Mouse (Mus musculus): ENCODE data around the gene Hdac11.

The Hdac11 gene

DNA sequence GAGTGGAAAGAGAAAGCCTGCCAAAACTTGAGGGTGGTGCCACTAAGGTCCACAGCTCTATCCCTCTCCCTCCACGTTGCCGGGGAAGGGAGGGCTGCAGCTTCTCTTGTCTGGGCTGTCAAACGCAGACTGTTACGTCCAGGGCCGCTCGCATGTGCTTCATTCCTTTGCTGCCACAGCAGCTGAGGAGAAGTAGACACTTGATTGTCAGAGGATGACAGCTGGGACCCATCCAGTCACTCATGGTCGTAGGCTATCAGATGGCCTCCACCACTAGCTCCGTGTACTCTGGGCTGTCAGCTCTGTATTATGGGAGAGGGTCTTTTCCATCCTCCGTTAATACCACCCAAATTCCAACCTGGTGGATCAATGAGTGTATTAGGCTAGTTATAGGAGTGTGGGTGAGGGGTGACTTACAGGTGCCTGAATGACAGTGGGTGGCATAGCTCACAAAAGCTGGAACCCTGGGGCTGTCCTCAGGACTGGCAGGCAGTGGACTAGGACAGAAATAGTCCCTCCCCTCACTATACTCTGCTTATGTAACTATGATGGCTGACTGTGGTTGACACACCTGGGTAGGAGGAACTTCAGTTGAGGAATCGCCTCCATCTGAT is 19.0 kb upstream of the Hdac11 start:
- no peak for DNase-seq (ENCODE audit: low spot score)

DNA sequence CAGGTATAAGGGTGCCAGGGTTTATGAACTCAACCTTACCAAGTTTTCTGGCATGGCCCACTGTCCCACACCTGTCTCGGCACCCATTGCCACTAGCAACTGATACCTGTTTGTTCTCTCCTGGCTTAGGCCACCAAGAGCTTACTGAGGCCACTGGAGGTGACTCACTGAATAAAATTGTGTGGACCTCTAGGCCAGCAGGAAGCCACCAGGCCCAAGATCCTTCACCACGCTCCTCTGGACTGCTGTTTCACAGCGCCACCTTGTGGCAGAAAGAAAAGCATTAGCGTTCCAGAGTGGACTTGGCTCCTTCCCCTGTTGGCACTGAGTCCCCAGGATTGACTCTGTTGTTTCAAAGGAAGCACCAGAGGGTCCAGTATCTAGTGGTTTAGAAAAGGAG is 16.6 kb upstream of the Hdac11 start:
- DNase-seq (ENCODE audit: low spot score), result peak; percentile 86

- no peak for DNase-seq (ENCODE audit: low spot score)
Measured at GRCm38 (mm10) chr6:91145056-91145455, 11.4 kb upstream of the Hdac11 start.

GRCm38 (mm10) chr6:91145572-91145971 is 10.9 kb upstream of the Hdac11 start:
- no peak for DNase-seq (ENCODE audit: low spot score)

DNA sequence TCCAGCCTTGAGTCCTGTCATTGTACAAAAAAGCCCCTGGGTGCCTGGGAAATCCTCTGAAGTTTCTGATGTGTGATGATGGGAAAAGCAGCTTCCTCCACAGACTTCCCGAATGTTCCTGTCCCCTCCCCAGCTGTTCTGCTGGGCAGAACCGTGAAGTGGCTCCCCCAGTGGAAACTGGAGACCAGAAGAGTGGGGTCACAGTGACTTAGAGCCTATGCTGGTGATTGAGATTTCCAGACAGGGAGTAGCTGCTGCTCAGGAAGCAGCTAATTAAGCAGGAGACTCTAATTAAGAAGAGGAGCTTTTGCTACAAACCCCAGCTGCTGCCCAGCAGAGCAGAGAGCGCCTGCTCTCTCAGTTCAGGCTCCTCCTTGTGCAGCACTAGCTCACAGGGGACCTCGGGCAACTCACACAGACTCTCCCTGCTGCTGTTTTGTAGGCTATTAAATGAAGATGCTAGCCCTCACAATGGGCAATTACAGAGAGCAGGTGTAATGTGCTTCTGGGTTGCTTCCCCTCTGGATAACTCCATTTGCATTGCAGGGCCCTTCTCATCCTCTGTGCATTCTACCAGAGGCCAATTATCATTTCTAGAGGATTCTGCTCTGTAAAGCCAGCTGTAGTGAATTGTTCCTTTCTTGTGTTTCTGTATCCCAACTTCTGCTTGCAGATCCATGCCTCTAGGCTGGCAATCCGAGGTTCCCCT is 9.9 kb upstream of the Hdac11 start:
- peak; percentile 63 for DNase-seq (ENCODE audit: low spot score)

DNA sequence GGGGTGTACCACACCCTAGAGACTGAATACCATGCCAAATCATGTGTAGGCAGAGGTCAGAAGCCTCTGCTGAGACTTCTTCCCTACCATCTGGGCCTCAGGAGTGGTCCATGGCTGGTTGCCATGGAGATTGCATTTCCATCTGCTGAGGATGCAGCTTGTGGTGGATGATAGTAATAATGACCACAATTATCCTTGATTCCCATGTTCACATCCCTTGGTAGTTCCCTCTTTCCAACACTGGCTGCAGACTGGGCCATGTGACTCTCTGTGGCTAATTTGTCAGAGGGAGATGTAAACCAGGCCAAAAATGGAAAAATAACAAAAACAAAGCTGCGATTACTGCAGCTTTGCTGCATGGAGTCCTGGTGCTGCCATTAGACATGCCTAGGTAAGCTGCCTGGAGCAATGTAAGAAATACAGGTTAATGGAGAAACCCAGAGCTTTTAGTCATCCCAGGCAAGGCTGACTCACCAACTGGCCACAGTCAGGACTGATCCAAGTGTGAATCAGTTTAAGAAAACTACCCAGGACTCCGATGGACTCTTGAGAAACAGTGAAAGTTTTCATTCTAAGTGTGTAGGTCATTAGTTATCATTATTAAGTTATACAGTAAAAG is 9.2 kb upstream of the Hdac11 start:
- DNase-seq (ENCODE audit: low spot score), result peak; percentile 70

GRCm38 (mm10) chr6:91152892-91153548 is 3.4 kb upstream of the Hdac11 start:
- no peak for DNase-seq (ENCODE audit: low spot score)

GRCm38 (mm10) chr6:91153549-91154064 is 2.9 kb upstream of the Hdac11 start:
- DNase-seq (ENCODE audit: low spot score), result peak; percentile 71

GRCm38 (mm10) chr6:91154685-91155084 is 1.8 kb upstream of the Hdac11 start:
- DNase-seq (ENCODE audit: low spot score), result no peak

DNA sequence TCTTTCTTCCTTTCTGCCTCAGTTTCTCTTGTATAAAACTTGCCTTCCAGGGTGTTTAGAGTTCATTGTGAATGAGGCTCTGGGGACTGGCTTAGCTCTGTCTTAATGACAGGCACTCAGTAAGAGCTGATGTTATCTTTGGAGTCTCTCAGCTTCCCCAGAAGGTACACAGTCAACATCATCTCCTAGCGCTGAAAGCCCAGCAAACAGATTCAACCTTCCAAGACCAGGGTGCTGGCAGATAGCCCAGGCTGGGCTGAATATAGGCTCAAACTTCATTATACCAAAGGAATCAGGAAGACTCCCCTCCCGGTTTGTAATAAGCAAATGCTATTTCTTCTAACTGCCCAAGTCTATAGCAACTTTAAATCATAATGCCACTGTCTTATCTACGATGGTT is 1.2 kb upstream of the Hdac11 start:
- no peak for DNase-seq (ENCODE audit: low spot score)

GRCm38 (mm10) chr6:91156062-91156461 is 403 bp upstream of the Hdac11 start:
- peak; percentile 42 for DNase-seq (ENCODE audit: low spot score)

DNA sequence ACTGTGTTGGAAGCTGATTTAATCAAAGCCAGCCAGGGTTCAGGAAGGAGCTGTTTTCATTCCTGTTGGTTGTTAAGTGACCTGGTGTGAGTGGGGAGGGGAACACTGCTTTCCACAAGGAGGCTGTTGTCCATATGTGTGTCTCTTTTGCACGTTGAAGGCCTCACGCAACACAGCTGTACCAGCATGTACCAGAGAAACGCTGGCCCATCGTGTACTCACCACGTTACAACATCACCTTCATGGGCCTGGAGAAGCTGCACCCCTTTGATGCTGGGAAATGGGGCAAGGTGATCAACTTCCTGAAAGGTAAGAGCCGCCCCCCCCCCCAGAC is 739 bp downstream of the Hdac11 start:
- DNase-seq (ENCODE audit: low spot score), result no peak

DNA sequence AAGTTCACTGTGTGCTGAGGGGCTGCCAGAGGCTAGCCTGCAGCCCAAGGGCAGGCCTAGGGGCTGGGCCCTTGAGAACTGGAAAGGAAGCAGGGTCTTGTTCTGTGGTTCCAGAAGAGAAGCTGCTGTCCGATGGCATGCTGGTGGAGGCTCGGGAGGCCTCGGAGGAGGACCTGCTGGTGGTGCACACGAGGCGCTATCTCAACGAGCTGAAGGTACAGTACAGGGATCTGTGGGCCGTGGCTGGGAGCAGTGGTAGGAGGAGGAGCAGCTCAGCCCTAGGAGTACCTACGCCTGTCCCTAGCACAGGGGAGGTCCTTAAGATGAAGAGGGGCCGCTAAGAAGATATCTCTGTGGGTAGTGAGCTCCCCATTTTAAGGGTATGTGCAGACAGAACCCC is 2.6 kb downstream of the Hdac11 start:
- DNase-seq (ENCODE audit: low spot score), result no peak

DNA sequence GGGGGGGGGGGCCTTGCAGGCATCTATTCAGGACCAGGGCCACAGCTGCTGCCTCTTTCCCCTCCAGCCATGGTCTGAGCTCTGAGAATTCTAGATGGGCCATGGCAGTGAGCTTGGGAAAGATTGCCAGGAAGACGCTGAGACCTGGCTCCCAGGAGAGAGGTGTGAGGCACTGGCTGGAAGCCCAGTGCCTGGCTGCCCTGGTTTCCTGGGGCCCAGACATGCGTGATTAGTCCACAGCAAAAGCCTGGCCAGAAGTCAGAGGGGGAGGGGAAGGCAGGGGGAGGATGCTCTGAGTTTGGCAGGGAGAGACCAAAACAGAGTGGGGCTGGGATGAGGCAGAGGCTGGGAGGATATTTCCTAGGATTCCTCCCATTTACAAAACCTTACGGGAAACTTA is 3.9 kb downstream of the Hdac11 start:
- DNase-seq (ENCODE audit: low spot score), result peak; percentile 48

- DNase-seq (ENCODE audit: low spot score), result no peak
Measured at GRCm38 (mm10) chr6:91160976-91161375, 4.5 kb downstream of the Hdac11 start.

- no peak for DNase-seq (ENCODE audit: low spot score)
Measured at GRCm38 (mm10) chr6:91161506-91162235, 5.2 kb downstream of the Hdac11 start.

DNA sequence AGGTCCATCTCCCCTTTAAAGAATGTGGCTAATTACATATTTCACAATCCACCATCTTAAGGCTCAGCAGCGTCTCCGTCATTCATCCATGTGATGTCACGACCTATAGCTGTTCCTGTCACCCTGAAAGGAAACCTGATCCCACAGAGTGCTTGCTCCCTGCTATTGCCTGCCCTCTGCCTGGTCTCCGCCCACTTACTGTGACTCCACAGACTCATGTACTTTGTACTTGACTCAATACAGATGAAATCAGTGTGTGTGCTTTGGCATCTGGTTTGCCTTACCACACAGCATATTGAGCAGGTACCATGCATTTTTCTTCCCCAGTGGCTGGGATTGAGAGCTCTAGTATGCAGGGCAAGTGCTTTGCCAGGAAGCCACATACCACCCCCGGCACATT is 5.8 kb downstream of the Hdac11 start:
- DNase-seq (ENCODE audit: low spot score), result no peak

DNA sequence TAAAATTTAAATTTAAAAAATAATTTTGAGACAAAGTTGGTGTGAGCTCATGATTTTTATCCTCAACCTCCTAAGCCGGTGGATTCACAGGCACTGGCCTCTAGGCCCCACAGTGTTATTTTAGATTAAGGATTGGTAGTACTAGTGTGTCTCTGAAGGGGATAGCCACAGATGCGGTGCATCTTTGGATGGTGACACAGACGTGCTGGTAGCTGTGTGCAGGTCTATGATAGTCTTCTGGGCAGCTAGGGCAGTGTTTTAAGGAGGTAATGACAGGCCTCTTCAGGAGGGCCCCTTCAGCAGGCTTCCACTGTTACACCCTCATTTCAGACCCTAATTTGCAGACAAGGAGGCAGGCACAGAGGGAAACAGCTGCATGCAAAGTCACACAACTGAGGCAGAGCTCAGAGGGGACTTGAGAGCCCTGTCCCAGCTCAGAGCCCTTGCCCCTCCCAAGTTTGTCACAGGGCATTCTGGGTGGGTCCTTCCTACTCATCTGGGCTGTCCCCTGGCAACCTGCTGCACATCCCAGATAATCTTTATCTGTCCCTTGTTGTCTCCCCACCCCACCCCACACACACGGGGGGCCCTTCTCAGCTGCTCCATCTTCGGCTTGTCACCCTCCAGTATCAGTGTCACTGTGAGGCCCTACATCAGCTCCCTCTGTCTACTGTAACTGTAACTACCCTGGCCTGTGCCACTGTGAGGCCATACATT is 6.9 kb downstream of the Hdac11 start:
- no peak for DNase-seq (ENCODE audit: low spot score)

DNA sequence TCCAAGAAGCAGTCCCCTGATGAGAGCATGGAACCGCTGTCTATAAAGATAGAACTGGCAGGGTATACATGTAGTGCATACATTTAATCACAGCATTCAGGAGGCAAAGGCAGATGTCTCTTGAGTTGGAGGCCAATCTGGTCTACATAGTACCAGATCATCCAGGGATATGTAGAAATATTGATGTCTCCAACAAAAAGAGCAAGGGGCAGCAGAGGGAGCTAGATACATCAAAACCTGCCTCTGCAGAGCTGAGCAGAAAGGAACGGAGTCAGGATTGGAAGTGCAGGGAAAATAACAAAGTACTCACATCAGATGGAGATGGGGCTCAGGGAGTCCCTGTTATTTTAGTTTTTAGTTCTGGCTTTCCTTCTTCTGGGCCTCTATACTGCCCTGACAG is 8.1 kb downstream of the Hdac11 start:
- no peak for DNase-seq (ENCODE audit: low spot score)

- DNase-seq (ENCODE audit: low spot score), result peak; percentile 90
Measured at GRCm38 (mm10) chr6:91165210-91165609, 8.7 kb downstream of the Hdac11 start.

GRCm38 (mm10) chr6:91167828-91168227 is 11.4 kb downstream of the Hdac11 start:
- no peak for DNase-seq (ENCODE audit: low spot score)

DNA sequence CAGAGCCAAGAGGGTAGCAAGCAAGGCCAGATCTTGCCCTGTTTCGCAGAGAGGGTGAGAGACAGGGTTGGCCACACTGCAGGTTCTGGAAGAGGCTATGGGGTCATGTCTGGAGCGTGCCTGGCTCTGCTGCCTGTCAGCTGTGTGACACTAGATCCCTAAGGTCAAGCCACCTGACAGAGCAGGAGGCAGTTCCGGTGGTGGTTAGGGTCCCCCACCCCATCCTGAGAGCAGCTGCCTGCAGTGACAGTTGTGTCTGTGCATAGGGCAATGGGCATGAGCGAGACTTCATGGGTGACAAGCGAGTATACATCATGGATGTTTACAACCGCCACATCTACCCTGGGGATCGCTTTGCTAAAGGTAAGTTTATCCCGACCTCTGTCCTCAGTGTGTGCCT is 12.7 kb downstream of the Hdac11 start:
- no peak for DNase-seq (ENCODE audit: low spot score)

All from retina, embryonic 14.5 days (tissue).